Mouse (Mus musculus) brain, embryonic 14.5 days (tissue): ENCODE measurements at regions not wholly inside any gene's neighbourhood (a gene's known extent, or its start where the extent isn't known, plus 50 kb on each side); places are given as distances from the start of the nearest gene placed in this dataset.

Experiments used
- CTCF ChIP-seq: fragments of 200-500 bp; IDR thresholded peaks from 2 replicates; pipeline ENCODE4 v1.5.1; 2012; ENCODE audit warnings: inconsistent platforms, mild to moderate bottlenecking, moderate library complexity, borderline replicate concordance; ENCODE audit not compliant: insufficient read depth, insufficient read length; ENCODE audit errors: extremely low read depth
- POLR2A ChIP-seq: fragments of 200-500 bp; IDR thresholded peaks from 2 replicates; pipeline ENCODE4 v1.6.1; 2012; ENCODE audit warnings: mild to moderate bottlenecking, inconsistent platforms, borderline replicate concordance; ENCODE audit not compliant: poor library complexity, insufficient read depth, insufficient read length, severe bottlenecking; ENCODE audit errors: extremely low read depth

DNA sequence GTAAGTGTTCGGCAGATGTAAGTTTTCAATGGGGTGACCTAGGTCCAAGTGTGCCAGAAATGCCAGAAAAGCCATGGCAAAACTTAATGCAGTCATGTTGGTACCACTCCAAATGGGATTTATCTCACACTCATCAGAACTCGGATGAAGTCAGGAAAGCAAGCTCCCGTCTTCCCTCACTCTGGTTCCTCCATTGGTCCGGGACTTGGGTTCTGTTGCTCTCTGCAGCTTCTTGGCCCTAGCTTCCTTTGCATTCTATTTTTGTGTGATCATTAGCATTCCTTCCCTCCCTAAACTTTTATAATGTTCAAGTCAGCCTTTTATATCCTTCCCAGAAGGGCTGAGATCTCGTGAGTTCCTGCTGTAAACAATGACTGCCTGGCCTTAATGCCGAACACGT, 85.9 kb upstream of the Twist2 start:
- TF ChIP-seq CTCF (no peak), POLR2A (no peak)
